Mouse (Mus musculus) ES-Bruce4 (cell line): ENCODE measurements at regions not wholly inside any gene's neighbourhood (a gene's known extent, or its start where the extent isn't known, plus 50 kb on each side); places are given as distances from the start of the nearest gene placed in this dataset.

Experiments used
- H3K27ac ChIP-seq: 2 replicates; pipeline ENCODE4 v1.5.1; 2012; ENCODE audit warnings: low read length, inconsistent platforms; ENCODE audit not compliant: insufficient read depth
- H3K27me3 ChIP-seq: 2 replicates; pipeline ENCODE4 v1.6.1; 2012; ENCODE audit warnings: mild to moderate bottlenecking, low read length, inconsistent platforms; ENCODE audit not compliant: control insufficient read depth, poor library complexity, insufficient read depth, severe bottlenecking
- H3K36me3 ChIP-seq: 2 replicates; pipeline ENCODE4 v1.6.1; 2012; ENCODE audit warnings: inconsistent platforms, mild to moderate bottlenecking, low read length, moderate library complexity; ENCODE audit not compliant: control insufficient read depth, poor library complexity, insufficient read depth, severe bottlenecking
- H3K4me1 ChIP-seq: one replicate; pipeline ENCODE4 v1.8.1; 2011; ENCODE audit warnings: low read length; ENCODE audit not compliant: control insufficient read depth, insufficient read depth
- H3K4me3 ChIP-seq: 2 replicates; pipeline ENCODE4 v1.5.1; 2011; ENCODE audit warnings: low read depth, mild to moderate bottlenecking, low read length
- H3K9ac ChIP-seq: 2 replicates; pipeline ENCODE4 v1.6.1; 2012; ENCODE audit warnings: low read depth, mild to moderate bottlenecking, inconsistent platforms; ENCODE audit not compliant: poor library complexity, severe bottlenecking
- H3K9me3 ChIP-seq: replicated peaks from 2 replicates; pipeline ENCODE4 v1.6.1; 2012; ENCODE audit warnings: mild to moderate bottlenecking, low read length, inconsistent platforms; ENCODE audit not compliant: control insufficient read depth, poor library complexity, insufficient read depth, severe bottlenecking
- CTCF ChIP-seq: IDR thresholded peaks from one replicate; pipeline ENCODE4 v1.8.1; 2011; ENCODE audit warnings: low read depth, low read length
- EP300 ChIP-seq: IDR thresholded peaks from 2 replicates; pipeline ENCODE4 v1.6.1; 2011; ENCODE audit warnings: low read depth, low read length; ENCODE audit not compliant: insufficient read depth
- POLR2A ChIP-seq: IDR thresholded peaks from one replicate; pipeline ENCODE4 v1.8.1; 2011; ENCODE audit warnings: low read length; ENCODE audit not compliant: insufficient read depth

GRCm38 (mm10) chr2:115514831-115515428, 66.6 kb upstream of the BC052040 start:
- Histone ChIP-seq H3K9me3 (no peaks in the 10 kb centered on the region), H3K36me3 (no peaks in the 10 kb centered on the region), H3K27me3 (no peaks in the 10 kb centered on the region), H3K27ac (no peak overlapping the region), H3K4me3 (no peak overlapping the region), H3K9ac (no peak overlapping the region), H3K4me1 (no peaks in the 10 kb centered on the region)
- TF ChIP-seq EP300 (no peak), CTCF (no peak), POLR2A (no peak)

- Histone ChIP-seq H3K4me3 (no peak overlapping the region), H3K9me3 (no peaks in the 10 kb centered on the region), H3K27me3 (no peaks in the 10 kb centered on the region), H3K27ac (no peak overlapping the region), H3K9ac (no peak overlapping the region), H3K4me1 (no peaks in the 10 kb centered on the region), H3K36me3 (no peaks in the 10 kb centered on the region)
- no peak for TF ChIP-seq POLR2A
- TF ChIP-seq EP300: no peak
- TF ChIP-seq CTCF: no peak
Measured at GRCm38 (mm10) chr2:115515470-115515869, 66.0 kb upstream of the BC052040 start.

GRCm38 (mm10) chr2:115516824-115517223, 64.7 kb upstream of the BC052040 start:
- Histone ChIP-seq H3K27me3 (no peaks in the 10 kb centered on the region), H3K4me1 (no peaks in the 10 kb centered on the region), H3K36me3 (no peaks in the 10 kb centered on the region), H3K4me3 (no peak overlapping the region), H3K27ac (no peak overlapping the region), H3K9me3 (no peaks in the 10 kb centered on the region), H3K9ac (no peak overlapping the region)
- TF ChIP-seq EP300 (no peak), POLR2A (no peak), CTCF (no peak)

- H3K27ac ChIP-seq: no peak overlapping the region
- H3K36me3 ChIP-seq: no peaks in the 10 kb centered on the region
- H3K4me1 ChIP-seq: no peaks in the 10 kb centered on the region
Measured at GRCm38 (mm10) chr2:115519974-115520373, 61.5 kb upstream of the BC052040 start.

GRCm38 (mm10) chr2:115520413-115521139, 60.9 kb upstream of the BC052040 start:
- TF ChIP-seq EP300 (no peak), POLR2A (no peak), CTCF (no peak)
- H3K27me3 ChIP-seq: no peaks in the 10 kb centered on the region
- no peak overlapping the region for H3K4me3 ChIP-seq
- H3K9me3 ChIP-seq: no peaks in the 10 kb centered on the region
- no peak overlapping the region for H3K27ac ChIP-seq
- H3K4me1 ChIP-seq: no peaks in the 10 kb centered on the region
- no peak overlapping the region for H3K9ac ChIP-seq
- H3K36me3 ChIP-seq: no peaks in the 10 kb centered on the region

More at GRCm38 (mm10) chr2:115519974-115520373, 61.5 kb upstream of the BC052040 start:
- Histone ChIP-seq H3K9ac (no peak overlapping the region), H3K4me3 (no peak overlapping the region), H3K9me3 (no peaks in the 10 kb centered on the region), H3K27me3 (no peaks in the 10 kb centered on the region)
- no peak for TF ChIP-seq EP300
- no peak for TF ChIP-seq POLR2A
- no peak for TF ChIP-seq CTCF

- H3K27ac ChIP-seq: no peak overlapping the region
- H3K27me3 ChIP-seq: no peaks in the 10 kb centered on the region
- H3K4me1 ChIP-seq: no peaks in the 10 kb centered on the region
- H3K36me3 ChIP-seq: no peaks in the 10 kb centered on the region
- TF ChIP-seq POLR2A: no peak
- no peak for TF ChIP-seq CTCF
- no peak for TF ChIP-seq EP300
- H3K9me3 ChIP-seq: no peaks in the 10 kb centered on the region
- H3K4me3 ChIP-seq: no peak overlapping the region
- no peak overlapping the region for H3K9ac ChIP-seq
Measured at GRCm38 (mm10) chr2:115529878-115530277, 51.6 kb upstream of the BC052040 start.
